ENCODE assay signal across 12 mouse cellular contexts in the genomic region with DNA sequence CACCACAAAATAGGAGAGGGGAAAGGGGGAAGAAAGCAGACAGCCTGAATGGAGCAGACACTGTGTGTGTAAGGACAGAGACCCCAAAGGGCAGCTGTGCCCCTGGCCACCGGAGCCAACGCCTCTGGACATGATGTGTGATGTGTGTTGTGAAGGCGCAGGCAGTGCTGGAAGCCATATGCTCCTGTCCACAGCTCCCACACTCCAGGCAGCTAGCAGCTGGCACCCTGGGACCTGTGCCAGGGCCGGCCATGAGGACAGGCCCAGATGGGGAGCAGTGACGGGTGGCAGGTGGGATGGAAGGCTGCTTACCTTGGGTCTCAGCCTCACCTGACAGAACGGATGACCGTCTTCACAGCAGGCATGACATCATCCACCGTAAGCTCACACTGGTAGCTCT. TPM values are rescaled to one million over a fixed set of nuclear protein-coding genes. Genes with fewer than 3 reads are reported as not detected.
DNase-seq lines count a peak whose midpoint lies in the region; TF ChIP-seq lines count a peak whose summit lies in the region.
"Had no signal": no experiment of that assay in that cellular context is flagged by ENCODE, and none has a peak within 500 bp of the region (broad histone marks: within the 10 kb centered on the region; RNA-seq: fewer than 3 reads in every experiment).

No protein-coding gene starts in this region.

- no peaks in the 10 kb centered on the region for H3K27me3 ChIP-seq in myocyte (ENCODE audit: control insufficient read depth, insufficient read depth, insufficient read length)

- no peak overlapping the region for H3K4me3 ChIP-seq in myocyte
- H3K4me3 ChIP-seq: liver, embryonic 15.5 days had no signal

- no peak overlapping the region for H3K4me2 ChIP-seq in myocyte (ENCODE audit: low read depth)
- H3K4me2 ChIP-seq: hindbrain, embryonic 14.5 days; liver, embryonic 15.5 days had no signal

- no peak overlapping the region for H3ac ChIP-seq in myocyte (ENCODE audit: control insufficient read depth, insufficient read length)

- TF ChIP-seq POLR2A in myocyte (IDR thresholded peaks at IDR 0.05; ENCODE audit: insufficient read length, low read depth) = no peak

- DNase-seq in adrenal gland, postnatal 14 days = peak; percentile 41
- DNase-seq in adrenal gland, adult 18-20 months (ENCODE audit: low spot score in 2 of 2) = no peak
- DNase-seq in heart, postnatal 4 days = peak; percentile 44
- DNase-seq in heart, adult 8-10 months (ENCODE audit: low spot score) = no peak
- DNase-seq in cerebellum, adult 9-11 months = peak; percentile 57
- no peak for DNase-seq in thymus, postnatal 10 days (ENCODE audit: low spot score in 2 of 2)
- DNase-seq in yolk sac, embryonic 10.5 days (ENCODE audit: low spot score) = no peak
- DNase-seq: heart, adult 11 months had no signal

- H3K79me2 ChIP-seq in myocyte (ENCODE audit: control insufficient read depth, insufficient read depth) = no peaks in the 10 kb centered on the region

- H3K36me3 ChIP-seq in myocyte (ENCODE audit: control insufficient read depth, insufficient read depth) = no peaks in the 10 kb centered on the region
- H3K36me3 ChIP-seq: liver, embryonic 15.5 days had no signal

TF ChIP-seq in myocyte, 11 proteins besides CTCF, POLR2A, EP300 and RAD21:
- TF ChIP-seq TCF3 (IDR thresholded peaks at IDR 0.05; ENCODE audit: insufficient read length, low read depth) (peak; percentile 81), MYOD1 (IDR thresholded peaks at IDR 0.05; ENCODE audit: control insufficient read depth in 1 of 3, insufficient read length in 2 of 3, low read depth in 2 of 3) (peak in 2 of 3 experiments; percentile 87 to 95), TCF12 (IDR thresholded peaks at IDR 0.05; ENCODE audit: insufficient read depth, poor library complexity, severe bottlenecking) (peak; percentile 22), MYOG (IDR thresholded peaks at IDR 0.05; ENCODE audit: control insufficient read depth in 1 of 3, insufficient read depth in 1 of 3, insufficient read length in 2 of 3, low read depth in 2 of 3) (peak; percentile 54 to 97 (median 96)), USF1 (IDR thresholded peaks at IDR 0.05; ENCODE audit: low read depth) (no peak), CEBPB (IDR thresholded peaks at IDR 0.05; ENCODE audit: insufficient read depth, poor library complexity, severe bottlenecking) (no peak), POLR2AphosphoS2 (IDR thresholded peaks at IDR 0.05; ENCODE audit: insufficient read length, low read depth) (no peak)

RNA-seq across cellular contexts. Expression of a gene that starts 35.7 kb away (rescaled TPM):
- total RNA-seq in adrenal gland, postnatal 14 days (2021) = 8.7 and 10.5 TPM in 2 replicates
- 10 to 100 TPM; 15.2 to 24.0 TPM for total RNA-seq in adrenal gland, adult 18-20 months (2021)
- 10 to 100 TPM; 78.9 to 84.3 TPM for total RNA-seq in heart, postnatal 4 days (2021)
- 10 to 100 TPM; 26.2 to 42.1 (median 32.5) TPM for total RNA-seq in heart, adult 8-10 months (2022)
- polyA plus RNA-seq in myocyte (2012; fragmentation: generic; extraction: Trizol) = not detected

RNA-seq across cellular contexts. Expression of a gene that starts 46.4 kb away (rescaled TPM):
- total RNA-seq in adrenal gland, postnatal 14 days (2021) = 3.1 and 4.2 TPM in 2 replicates
- total RNA-seq in adrenal gland, adult 18-20 months (2021) = 1 to 10 TPM; 1.5 to 3.1 TPM
- 1 to 10 TPM; 2.7 to 2.9 TPM for total RNA-seq in heart, postnatal 4 days (2021)
- total RNA-seq in heart, adult 8-10 months (2022) = 1 to 10 TPM; 1.6 to 2.4 (median 2.2) TPM
- polyA plus RNA-seq in myocyte (2012; fragmentation: generic; extraction: Trizol) = 23.1 TPM
- polyA plus RNA-seq: activated CD4-positive, CD25-positive, alpha-beta regulatory T cell, adult 4 months had no signal

Comparison
In these comparisons a context has a peak if more than half of its experiments do, and no peak if none do; other contexts are left out.
1. DNase-seq: peak in adrenal gland, postnatal 14 days (single experiment), heart, postnatal 4 days (single experiment) and cerebellum, adult 9-11 months (single experiment); none in adrenal gland, adult 18-20 months (0 of 2), heart, adult 8-10 months (single experiment), thymus, postnatal 10 days (0 of 2) and yolk sac, embryonic 10.5 days (single experiment).